20 mouse cellular contexts compared by ENCODE assay signal in the genomic region with DNA sequence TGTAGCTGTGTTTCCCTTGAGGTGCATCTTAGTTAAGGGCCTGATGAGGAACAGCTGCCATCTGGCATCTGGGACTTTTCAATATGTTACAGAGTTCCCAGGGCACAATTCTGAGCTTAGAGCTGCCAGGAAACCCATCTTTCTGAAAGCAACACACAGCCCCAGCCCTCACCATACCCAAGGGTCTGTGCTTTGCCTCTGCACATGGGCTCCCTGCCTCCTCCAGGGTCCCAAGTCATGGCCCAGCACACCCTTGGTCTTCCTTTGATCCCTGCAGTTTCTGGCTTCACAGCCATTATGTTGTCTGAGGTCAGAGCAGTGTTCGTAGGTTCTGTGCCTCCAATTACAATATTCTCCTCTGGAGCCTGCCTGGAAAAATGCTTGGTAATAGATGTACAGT. TPM values are rescaled to one million over a fixed set of nuclear protein-coding genes. Genes with fewer than 3 reads are reported as not detected.
DNase-seq lines count a peak whose midpoint lies in the region; ATAC-seq lines count a peak whose summit lies in the region.
"Had no signal": no experiment of that assay in that cellular context is flagged by ENCODE, and none has a peak within 500 bp of the region (broad histone marks: within the 10 kb centered on the region; RNA-seq: fewer than 3 reads in every experiment).

No protein-coding gene starts in this region.

- DNase-seq in kidney, postnatal 25 days = no peak
- DNase-seq: adrenal gland, adult 2 months; adrenal gland, adult 8-10 months; adrenal gland, postnatal 10 days; adrenal gland, postnatal 14 days; adrenal gland, postnatal 25 days; adrenal gland, postnatal 36 days; B cell, adult 2 months; cerebellum, adult 11 months; cerebellum, adult 11-12 months; cerebellum, adult 18-20 months had no signal

- H3K4me1 ChIP-seq in hindbrain, embryonic 16.5 days (ENCODE audit: control insufficient read depth, insufficient read depth, low read depth, low read length) = no peaks in the 10 kb centered on the region
- no peaks in the 10 kb centered on the region for H3K4me1 ChIP-seq in hindbrain, embryonic 12.5 days
- H3K4me1 ChIP-seq in kidney, embryonic 16.5 days (ENCODE audit: insufficient read depth, low read length) = no peaks in the 10 kb centered on the region

- peak; percentile 55 for ATAC-seq in hindbrain, embryonic 16.5 days
- no peak for ATAC-seq in hindbrain, embryonic 12.5 days (ENCODE audit: low FRiP score)
- ATAC-seq in kidney, embryonic 16.5 days (ENCODE audit: low FRiP score, low TSS enrichment) = 0 out of 2 replicates have a peak, but pooled peaks have one; percentile 61
- ATAC-seq: activated CD4-positive, CD25-positive, alpha-beta regulatory T cell, adult 4 months; Patski had no signal

- H3K27ac ChIP-seq in hindbrain, embryonic 16.5 days (ENCODE audit: low read depth, low read length) = no peak overlapping the region
- no peak overlapping the region for H3K27ac ChIP-seq in hindbrain, embryonic 12.5 days
- H3K27ac ChIP-seq in kidney, embryonic 16.5 days (ENCODE audit: low read length) = no peak overlapping the region

- no peaks in the 10 kb centered on the region for H3K9me3 ChIP-seq in hindbrain, embryonic 16.5 days (ENCODE audit: control insufficient read depth, low read length)
- no peaks in the 10 kb centered on the region for H3K9me3 ChIP-seq in hindbrain, embryonic 12.5 days (replicated peaks)
- no peaks in the 10 kb centered on the region for H3K9me3 ChIP-seq in kidney, embryonic 16.5 days (ENCODE audit: low read length)
- H3K9me3 ChIP-seq: G1E had no signal

- no peaks in the 10 kb centered on the region for H3K36me3 ChIP-seq in hindbrain, embryonic 16.5 days (ENCODE audit: control insufficient read depth, insufficient read depth, low read length)
- no peaks in the 10 kb centered on the region for H3K36me3 ChIP-seq in hindbrain, embryonic 12.5 days
- H3K36me3 ChIP-seq in kidney, embryonic 16.5 days (ENCODE audit: insufficient read depth, low read length) = no peaks in the 10 kb centered on the region
- H3K36me3 ChIP-seq: G1E had no signal

- H3K27me3 ChIP-seq in hindbrain, embryonic 16.5 days (replicated peaks; ENCODE audit: control insufficient read depth, insufficient read depth, low read length) = no peaks in the 10 kb centered on the region
- no peaks in the 10 kb centered on the region for H3K27me3 ChIP-seq in hindbrain, embryonic 12.5 days
- no peaks in the 10 kb centered on the region for H3K27me3 ChIP-seq in kidney, embryonic 16.5 days (ENCODE audit: insufficient read depth, low read length)
- H3K27me3 ChIP-seq: Patski had no signal

- 73% methylated on average over 1 of the region's 1 CpGs for WGBS in hindbrain, embryonic 16.5 days
- WGBS in hindbrain, embryonic 12.5 days = 78% methylated on average over 1 of the region's 1 CpGs
- WGBS in kidney, embryonic 16.5 days = 86% methylated on average over 1 of the region's 1 CpGs

- no peak overlapping the region for H3K9ac ChIP-seq in hindbrain, embryonic 16.5 days (ENCODE audit: low read depth, low read length)
- H3K9ac ChIP-seq in hindbrain, embryonic 12.5 days = no peak overlapping the region
- no peak overlapping the region for H3K9ac ChIP-seq in kidney, embryonic 16.5 days (replicated peaks; ENCODE audit: low read length)

- no peak overlapping the region for H3K4me3 ChIP-seq in hindbrain, embryonic 16.5 days (ENCODE audit: low read length)
- no peak overlapping the region for H3K4me3 ChIP-seq in hindbrain, embryonic 12.5 days
- no peak overlapping the region for H3K4me3 ChIP-seq in kidney, embryonic 16.5 days (ENCODE audit: low read length)

- H3K4me2 ChIP-seq in hindbrain, embryonic 16.5 days (ENCODE audit: low read length) = no peak overlapping the region
- H3K4me2 ChIP-seq in hindbrain, embryonic 12.5 days (replicated peaks) = no peak overlapping the region
- H3K4me2 ChIP-seq in kidney, embryonic 16.5 days (replicated peaks; ENCODE audit: low read depth, low read length) = no peak overlapping the region

RNA-seq across cellular contexts. Expression of a gene that starts 12.7 kb away (rescaled TPM):
- not detected in 2 replicates for polyA plus RNA-seq in hindbrain, embryonic 16.5 days (2015; fragmentation: Nextera tagmentation; extraction: Ambion mirVana)
- polyA plus RNA-seq in hindbrain, embryonic 12.5 days (2016; fragmentation: Nextera tagmentation; extraction: Ambion mirVana) = 0.48 TPM in 1 of 2 replicates, not detected in the other
- polyA plus RNA-seq in kidney, embryonic 16.5 days (2015; fragmentation: Nextera tagmentation; extraction: Ambion mirVana) = 0.49 and 1.2 TPM in 2 replicates
- polyA plus RNA-seq: activated CD4-positive, CD25-positive, alpha-beta regulatory T cell, adult 4 months; brain, embryonic 14.5 days; C2C12; CD4-positive, CD25-positive, alpha-beta regulatory T cell, adult 4 months; G1E had no signal

RNA-seq across cellular contexts. Expression of a gene that starts 14.3 kb away (rescaled TPM):
- 0.06 TPM in 1 of 2 replicates, not detected in the other for polyA plus RNA-seq in hindbrain, embryonic 16.5 days (2015; fragmentation: Nextera tagmentation; extraction: Ambion mirVana)
- polyA plus RNA-seq in hindbrain, embryonic 12.5 days (2016; fragmentation: Nextera tagmentation; extraction: Ambion mirVana) = 0.20 and 0.23 TPM in 2 replicates
- polyA plus RNA-seq in kidney, embryonic 16.5 days (2015; fragmentation: Nextera tagmentation; extraction: Ambion mirVana) = 1.7 and 2.1 TPM in 2 replicates
- polyA plus RNA-seq: C2C12 had no signal

RNA-seq across cellular contexts. Expression of a gene that starts 19.2 kb away (rescaled TPM):
- polyA plus RNA-seq in hindbrain, embryonic 16.5 days (2015; fragmentation: Nextera tagmentation; extraction: Ambion mirVana) = 140 and 145 TPM in 2 replicates
- 118 and 132 TPM in 2 replicates for polyA plus RNA-seq in hindbrain, embryonic 12.5 days (2016; fragmentation: Nextera tagmentation; extraction: Ambion mirVana)
- 190 and 194 TPM in 2 replicates for polyA plus RNA-seq in kidney, embryonic 16.5 days (2015; fragmentation: Nextera tagmentation; extraction: Ambion mirVana)

RNA-seq across cellular contexts. Expression of a gene that starts 40.0 kb away (rescaled TPM):
- polyA plus RNA-seq in hindbrain, embryonic 16.5 days (2015; fragmentation: Nextera tagmentation; extraction: Ambion mirVana) = 0.94 and 1.2 TPM in 2 replicates
- 1.2 and 1.8 TPM in 2 replicates for polyA plus RNA-seq in hindbrain, embryonic 12.5 days (2016; fragmentation: Nextera tagmentation; extraction: Ambion mirVana)
- polyA plus RNA-seq in kidney, embryonic 16.5 days (2015; fragmentation: Nextera tagmentation; extraction: Ambion mirVana) = 8.5 and 9.5 TPM in 2 replicates
- polyA plus RNA-seq: G1E had no signal

RNA-seq across cellular contexts. Expression of a gene that starts 50.8 kb away (rescaled TPM):
- polyA plus RNA-seq in hindbrain, embryonic 16.5 days (2015; fragmentation: Nextera tagmentation; extraction: Ambion mirVana) = 53.9 and 56.7 TPM in 2 replicates
- polyA plus RNA-seq in hindbrain, embryonic 12.5 days (2016; fragmentation: Nextera tagmentation; extraction: Ambion mirVana) = 33.8 and 34.8 TPM in 2 replicates
- 33.9 and 34.2 TPM in 2 replicates for polyA plus RNA-seq in kidney, embryonic 16.5 days (2015; fragmentation: Nextera tagmentation; extraction: Ambion mirVana)
